Mouse (Mus musculus) forebrain, embryonic 15.5 days (tissue): ENCODE measurements around the gene Lyz2. TPM values are rescaled to one million over a fixed set of nuclear protein-coding genes. Genes with fewer than 3 reads are reported as not detected.

Experiments used
- ATAC-seq: fragments of 200-750 bp; cut with Nextera tagmentation; replicated peaks from 2 replicates; pipeline ENCODE4 v1.8.0; 2017; ENCODE audit warnings: mild to moderate bottlenecking, moderate TSS enrichment, moderate library complexity
- H3K27ac ChIP-seq: fragments of 300-500 bp; sonication (generic); replicated peaks from 2 replicates; pipeline ENCODE4 v1.5.1; 2015; ENCODE audit warnings: mild to moderate bottlenecking, inconsistent platforms
- H3K27me3 ChIP-seq: fragments of 300-500 bp; sonication (generic); 2 replicates; pipeline ENCODE4 v1.6.1; 2015; ENCODE audit warnings: inconsistent platforms
- H3K36me3 ChIP-seq: fragments of 300-500 bp; sonication (generic); 2 replicates; pipeline ENCODE4 v1.6.1; 2015; ENCODE audit warnings: mild to moderate bottlenecking, inconsistent platforms
- H3K4me1 ChIP-seq: fragments of 300-500 bp; sonication (generic); 2 replicates; pipeline ENCODE4 v1.6.1; 2015; ENCODE audit warnings: inconsistent platforms
- H3K4me2 ChIP-seq: fragments of 300-500 bp; sonication (generic); replicated peaks from 2 replicates; pipeline ENCODE4 v1.6.1; 2015; ENCODE audit warnings: mild to moderate bottlenecking, inconsistent platforms
- H3K4me3 ChIP-seq: fragments of 300-500 bp; sonication (generic); 2 replicates; pipeline ENCODE4 v1.5.1; 2015; ENCODE audit warnings: mild to moderate bottlenecking, inconsistent platforms
- H3K9ac ChIP-seq: fragments of 300-500 bp; sonication (generic); replicated peaks from 2 replicates; pipeline ENCODE4 v1.6.1; 2015; ENCODE audit warnings: mild to moderate bottlenecking, inconsistent platforms
- H3K9me3 ChIP-seq: fragments of 300-500 bp; sonication (generic); 2 replicates; pipeline ENCODE4 v1.6.1; 2016; ENCODE audit warnings: inconsistent platforms
- WGBS: fragments of 180-500 bp; shearing (Covaris S2); methylation state at CpG from one replicate; pipeline ENCODE4 v1.1.7; 2015; ENCODE audit warnings: mixed read lengths; 5-methylcytosine and 5-hydroxymethylcytosine counted together
- polyA plus RNA-seq: library from polyadenylated mRNA; unstranded; fragments of >200 nt; fragmentation: Nextera tagmentation; extraction: Ambion mirVana; gene quantifications from 2 replicates; pipeline ENCODE4 v1.2.1, GENCODE M21; 2015

Lyz2 gene
- 15.7 and 18.2 TPM in 2 replicates for polyA plus RNA-seq

GRCm38 (mm10) chr10:117282049-117282448 lies at the start of gene Lyz2:
Gene Lyz2, minus strand, starts transcription at chr10:117282321.
- no peak within 1 kb of the TSS for H3K4me3 ChIP-seq
- 65% methylated on average over 4 of the region's 4 CpGs for WGBS
- no peak within 1 kb of the TSS for H3K27ac ChIP-seq
- no peak for ATAC-seq
- H3K27me3 ChIP-seq = no peaks in the 10 kb centered on the region
- no peaks in the 10 kb centered on the region for H3K36me3 ChIP-seq
- H3K4me1 ChIP-seq = no peaks in the 10 kb centered on the region
- no peak within 1 kb of the TSS for H3K9ac ChIP-seq
- no peak within 1 kb of the TSS for H3K4me2 ChIP-seq
- H3K9me3 ChIP-seq = no peaks in the 10 kb centered on the region

- ATAC-seq = no peak
- no peaks in the 10 kb centered on the region for H3K27me3 ChIP-seq
- 80% methylated on average over 5 of the region's 5 CpGs for WGBS
- H3K9ac ChIP-seq = no peak overlapping the region
- no peaks in the 10 kb centered on the region for H3K4me1 ChIP-seq
- no peak overlapping the region for H3K4me2 ChIP-seq
- H3K27ac ChIP-seq = no peak overlapping the region
- H3K9me3 ChIP-seq = no peaks in the 10 kb centered on the region
- no peaks in the 10 kb centered on the region for H3K36me3 ChIP-seq
- no peak overlapping the region for H3K4me3 ChIP-seq
These were observed 48.4 kb upstream of the Lyz2 start for GRCm38 (mm10) chr10:117330521-117330920.

GRCm38 (mm10) chr10:117323782-117324181 lies 41.7 kb upstream of the Lyz2 start:
- H3K9ac ChIP-seq = no peak overlapping the region
- H3K27me3 ChIP-seq = no peaks in the 10 kb centered on the region

GRCm38 (mm10) chr10:117322630-117323029 lies 40.5 kb upstream of the Lyz2 start:
- no peak for ATAC-seq

More at GRCm38 (mm10) chr10:117323782-117324181, 41.7 kb upstream of the Lyz2 start:
- Histone ChIP-seq H3K36me3 (no peaks in the 10 kb centered on the region), H3K27ac (no peak overlapping the region), H3K4me3 (no peak overlapping the region), H3K9me3 (no peaks in the 10 kb centered on the region), H3K4me2 (no peak overlapping the region), H3K4me1 (no peaks in the 10 kb centered on the region)
- ATAC-seq = no peak
- WGBS = 95% methylated on average over 7 of the region's 7 CpGs

GRCm38 (mm10) chr10:117320571-117320981 lies 38.5 kb upstream of the Lyz2 start:
- ATAC-seq = no peak
- no peak overlapping the region for H3K27ac ChIP-seq
- H3K9me3 ChIP-seq = no peaks in the 10 kb centered on the region
- no peaks in the 10 kb centered on the region for H3K27me3 ChIP-seq
- H3K9ac ChIP-seq = no peak overlapping the region
- H3K4me1 ChIP-seq = no peaks in the 10 kb centered on the region
- H3K4me2 ChIP-seq = no peak overlapping the region
- 48% methylated on average over 3 of the region's 3 CpGs for WGBS
- H3K36me3 ChIP-seq = no peaks in the 10 kb centered on the region
- no peak overlapping the region for H3K4me3 ChIP-seq

More at GRCm38 (mm10) chr10:117322630-117323029, 40.5 kb upstream of the Lyz2 start:
- Histone ChIP-seq H3K27me3 (no peaks in the 10 kb centered on the region), H3K9me3 (no peaks in the 10 kb centered on the region), H3K4me2 (no peak overlapping the region), H3K36me3 (no peaks in the 10 kb centered on the region), H3K9ac (no peak overlapping the region), H3K4me1 (no peaks in the 10 kb centered on the region), H3K27ac (no peak overlapping the region), H3K4me3 (no peak overlapping the region)
- WGBS = 98% methylated on average over 5 of the region's 5 CpGs

GRCm38 (mm10) chr10:117316391-117316790 lies 34.3 kb upstream of the Lyz2 start:
- no peak overlapping the region for H3K4me3 ChIP-seq
- H3K9ac ChIP-seq = no peak overlapping the region
- H3K27ac ChIP-seq = no peak overlapping the region
- H3K4me2 ChIP-seq = no peak overlapping the region
- ATAC-seq = no peak
- H3K4me1 ChIP-seq = no peaks in the 10 kb centered on the region
- no peaks in the 10 kb centered on the region for H3K36me3 ChIP-seq
- 95% methylated on average over 11 of the region's 11 CpGs for WGBS
- H3K27me3 ChIP-seq = no peaks in the 10 kb centered on the region
- H3K9me3 ChIP-seq = no peaks in the 10 kb centered on the region

GRCm38 (mm10) chr10:117313133-117313532 lies 31.0 kb upstream of the Lyz2 start:
- Histone ChIP-seq H3K27ac (no peak overlapping the region), H3K36me3 (no peaks in the 10 kb centered on the region), H3K9ac (no peak overlapping the region), H3K4me2 (no peak overlapping the region), H3K27me3 (no peaks in the 10 kb centered on the region), H3K9me3 (no peaks in the 10 kb centered on the region), H3K4me1 (no peaks in the 10 kb centered on the region), H3K4me3 (no peak overlapping the region)
- WGBS = 96% methylated on average over 2 of the region's 2 CpGs
- no peak for ATAC-seq

GRCm38 (mm10) chr10:117312168-117312567 lies 30.0 kb upstream of the Lyz2 start:
- H3K27me3 ChIP-seq = no peaks in the 10 kb centered on the region
- no peak overlapping the region for H3K9ac ChIP-seq
- ATAC-seq = no peak
- no peak overlapping the region for H3K27ac ChIP-seq
- no peaks in the 10 kb centered on the region for H3K9me3 ChIP-seq
- H3K36me3 ChIP-seq = no peaks in the 10 kb centered on the region
- no peak overlapping the region for H3K4me3 ChIP-seq
- no peak overlapping the region for H3K4me2 ChIP-seq
- 82% methylated on average over 8 of the region's 8 CpGs for WGBS
- H3K4me1 ChIP-seq = no peaks in the 10 kb centered on the region

GRCm38 (mm10) chr10:117304371-117304770 lies 22.2 kb upstream of the Lyz2 start:
- no peaks in the 10 kb centered on the region for H3K9me3 ChIP-seq
- H3K27ac ChIP-seq = no peak overlapping the region
- H3K4me1 ChIP-seq = no peaks in the 10 kb centered on the region
- no peak overlapping the region for H3K4me3 ChIP-seq
- no peak overlapping the region for H3K9ac ChIP-seq
- WGBS = 92% methylated on average over 5 of the region's 5 CpGs
- H3K27me3 ChIP-seq = no peaks in the 10 kb centered on the region
- no peak for ATAC-seq
- no peak overlapping the region for H3K4me2 ChIP-seq
- H3K36me3 ChIP-seq = no peaks in the 10 kb centered on the region

- H3K4me2 ChIP-seq = no peak overlapping the region
- no peaks in the 10 kb centered on the region for H3K27me3 ChIP-seq
- H3K9ac ChIP-seq = no peak overlapping the region
- H3K9me3 ChIP-seq = no peaks in the 10 kb centered on the region
- no peaks in the 10 kb centered on the region for H3K36me3 ChIP-seq
- H3K27ac ChIP-seq = no peak overlapping the region
- no peak overlapping the region for H3K4me3 ChIP-seq
- H3K4me1 ChIP-seq = no peaks in the 10 kb centered on the region
- ATAC-seq = no peak
- 98% methylated on average over 1 of the region's 1 CpGs for WGBS
These were observed 19.6 kb upstream of the Lyz2 start for GRCm38 (mm10) chr10:117301688-117302087.

- 85% methylated on average over 5 of the region's 5 CpGs for WGBS
- Histone ChIP-seq H3K4me1 (no peaks in the 10 kb centered on the region), H3K27me3 (no peaks in the 10 kb centered on the region), H3K4me2 (no peak overlapping the region), H3K4me3 (no peak overlapping the region), H3K9ac (no peak overlapping the region), H3K36me3 (no peaks in the 10 kb centered on the region), H3K9me3 (no peaks in the 10 kb centered on the region), H3K27ac (no peak overlapping the region)
- ATAC-seq = no peak
These were observed 17.9 kb upstream of the Lyz2 start for GRCm38 (mm10) chr10:117299901-117300520.

GRCm38 (mm10) chr10:117299106-117299505 lies 17.0 kb upstream of the Lyz2 start:
- H3K4me3 ChIP-seq = no peak overlapping the region
- H3K4me2 ChIP-seq = no peak overlapping the region
- no peaks in the 10 kb centered on the region for H3K9me3 ChIP-seq
- H3K9ac ChIP-seq = no peak overlapping the region
- H3K36me3 ChIP-seq = no peaks in the 10 kb centered on the region
- no peaks in the 10 kb centered on the region for H3K4me1 ChIP-seq
- no peak overlapping the region for H3K27ac ChIP-seq
- H3K27me3 ChIP-seq = no peaks in the 10 kb centered on the region
- ATAC-seq = no peak
- 90% methylated on average over 4 of the region's 4 CpGs for WGBS

GRCm38 (mm10) chr10:117298336-117298735 lies 16.2 kb upstream of the Lyz2 start:
- WGBS = 88% methylated on average over 6 of the region's 6 CpGs
- Histone ChIP-seq H3K9me3 (no peaks in the 10 kb centered on the region), H3K36me3 (no peaks in the 10 kb centered on the region), H3K4me3 (no peak overlapping the region), H3K4me1 (no peaks in the 10 kb centered on the region), H3K4me2 (no peak overlapping the region), H3K27ac (no peak overlapping the region), H3K27me3 (no peaks in the 10 kb centered on the region), H3K9ac (no peak overlapping the region)
- ATAC-seq = no peak
